Mouse (Mus musculus): ENCODE measurements around the gene Cd244a.

DNA sequence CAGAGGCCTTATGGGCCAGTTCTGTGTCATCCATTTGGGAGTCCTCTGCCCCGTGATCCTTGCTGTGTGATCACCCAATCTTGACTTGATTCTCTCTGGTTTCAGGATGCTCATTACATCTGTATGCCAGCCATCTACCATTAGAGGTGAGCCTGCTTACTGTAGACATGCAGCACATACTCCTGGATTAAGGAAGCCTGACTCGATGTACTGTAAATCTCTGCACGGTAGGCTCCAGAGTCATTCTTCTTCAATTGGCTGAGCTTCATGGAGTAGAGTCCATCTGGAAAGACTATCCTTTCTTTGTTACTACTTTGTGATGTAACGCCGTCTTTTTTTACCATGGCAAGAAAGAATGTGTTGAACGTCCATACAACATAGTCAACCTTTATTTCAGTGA lies 81.8 kb downstream of the Cd244a start:
- TF ChIP-seq POLR2A (IDR thresholded peaks at IDR 0.05; ENCODE audit: insufficient read depth, low read length), result no peak
- TF ChIP-seq CTCF (IDR thresholded peaks at IDR 0.05; ENCODE audit: low read depth, low read length), result no peak
